Mouse (Mus musculus): Measurements from ENCODE around the gene Gfi1.

DNA sequence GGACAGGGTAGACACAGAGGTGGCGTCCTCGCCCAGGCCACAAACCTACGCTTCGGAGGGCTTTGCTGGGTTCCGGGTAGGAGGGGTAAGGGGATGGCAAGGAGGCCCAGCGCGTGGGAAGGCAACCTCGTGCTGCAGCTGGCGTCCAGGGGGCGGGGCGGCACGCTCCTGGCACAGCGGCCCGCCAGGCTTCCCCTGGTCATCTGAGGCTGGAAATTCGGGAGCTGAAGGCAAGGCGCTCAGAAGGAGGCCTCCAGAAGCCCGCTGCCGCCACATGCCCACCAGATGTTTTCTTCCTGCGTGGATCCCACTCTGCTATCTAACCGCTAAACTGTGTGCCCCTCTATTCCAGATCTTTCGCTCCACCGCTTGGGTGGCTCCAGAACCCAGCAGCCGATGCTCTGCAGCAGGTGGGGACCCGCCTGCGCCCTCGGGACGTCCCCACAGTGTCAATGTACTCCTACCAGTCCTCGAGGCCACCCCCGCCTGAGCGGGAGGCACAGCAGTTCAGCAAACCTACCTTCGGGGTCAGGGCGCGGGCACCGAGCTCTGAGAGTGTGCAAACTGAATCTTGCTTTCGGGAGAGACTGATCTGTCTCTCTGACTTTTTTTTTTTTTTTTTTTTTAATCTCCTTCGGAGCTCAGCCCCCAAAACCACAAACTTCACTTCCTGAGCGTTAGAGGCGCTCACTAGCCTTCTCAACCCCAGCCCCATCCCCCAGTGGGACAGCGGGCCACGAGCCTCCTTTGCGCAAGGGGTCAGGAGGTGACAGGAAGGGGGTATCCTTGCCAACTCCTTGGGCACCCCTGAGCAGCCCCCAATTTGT, at the start of gene Gfi1:
- TF ChIP-seq CTCF (IDR thresholded peaks at IDR 0.05) (no peak), EP300 (IDR thresholded peaks at IDR 0.05) (no peak)
